Mouse (Mus musculus) myocyte (in vitro differentiated cells): ENCODE results near the gene Arid5b. TPM values are rescaled to one million over a fixed set of nuclear protein-coding genes. Genes with fewer than 3 reads are reported as not detected.

Source experiments
- H3K27me3 ChIP-seq: one replicate; pipeline ENCODE4 v1.6.1; 2011; ENCODE audit not compliant: control insufficient read depth, insufficient read depth, insufficient read length
- H3K36me3 ChIP-seq: one replicate; pipeline ENCODE4 v1.6.1; 2011; ENCODE audit not compliant: control insufficient read depth, insufficient read depth
- H3K4me2 ChIP-seq: one replicate; pipeline ENCODE4 v1.6.1; 2011; ENCODE audit warnings: low read depth, control low read depth
- H3K4me3 ChIP-seq: one replicate; pipeline ENCODE4 v1.5.1; 2011; ENCODE audit warnings: mild to moderate bottlenecking, control low read depth, moderate library complexity
- H3K79me2 ChIP-seq: one replicate; pipeline ENCODE4 v1.6.1; 2011; ENCODE audit not compliant: control insufficient read depth, insufficient read depth
- H3ac ChIP-seq: one replicate; pipeline ENCODE4 v1.6.1; 2011; ENCODE audit not compliant: control insufficient read depth, insufficient read length
- CEBPB ChIP-seq: IDR thresholded peaks from 2 replicates; pipeline ENCODE4 v1.6.1; 2011; ENCODE audit warnings: mild to moderate bottlenecking, moderate library complexity; ENCODE audit not compliant: poor library complexity, insufficient read depth, severe bottlenecking
- E2F4 ChIP-seq: IDR thresholded peaks from one replicate; pipeline ENCODE4 v1.6.1; 2011; ENCODE audit warnings: mild to moderate bottlenecking, control low read depth, moderate library complexity; ENCODE audit not compliant: insufficient read depth
- MAX ChIP-seq: IDR thresholded peaks from one replicate; pipeline ENCODE4 v1.6.1; 2011; ENCODE audit warnings: low read depth, mild to moderate bottlenecking, control low read depth
- MYOD1 ChIP-seq, 3 experiments: IDR thresholded peaks; one replicate each; pipeline ENCODE4 v1.6.1; 2011; ENCODE audit warnings: control low read depth in 2 of 3, low read depth in 2 of 3, mild to moderate bottlenecking in 2 of 3, moderate library complexity in 1 of 3; ENCODE audit not compliant: insufficient read length in 2 of 3, control insufficient read depth in 1 of 3
- MYOG ChIP-seq, 3 experiments: IDR thresholded peaks; one replicate each; pipeline ENCODE4 v1.6.1; 2011; ENCODE audit warnings: control low read depth in 2 of 3, low read depth in 2 of 3, mild to moderate bottlenecking in 2 of 3; ENCODE audit not compliant: insufficient read length in 2 of 3, control insufficient read depth in 1 of 3, insufficient read depth in 1 of 3
- POLR2A ChIP-seq: IDR thresholded peaks from one replicate; pipeline ENCODE4 v1.6.1; 2011; ENCODE audit warnings: low read depth, mild to moderate bottlenecking, control low read depth, moderate library complexity; ENCODE audit not compliant: insufficient read length
- POLR2AphosphoS2 ChIP-seq: IDR thresholded peaks from one replicate; pipeline ENCODE4 v1.6.1; 2011; ENCODE audit warnings: low read depth, control low read depth; ENCODE audit not compliant: insufficient read length
- REST ChIP-seq: IDR thresholded peaks from one replicate; pipeline ENCODE4 v1.6.1; 2011; ENCODE audit warnings: mild to moderate bottlenecking, control low read depth, moderate library complexity; ENCODE audit not compliant: insufficient read depth, insufficient read length
- SRF ChIP-seq: IDR thresholded peaks from one replicate; pipeline ENCODE4 v1.6.1; 2011; ENCODE audit warnings: low read depth; ENCODE audit not compliant: control insufficient read depth, insufficient read length
- TCF12 ChIP-seq: IDR thresholded peaks from one replicate; pipeline ENCODE4 v1.6.1; 2011; ENCODE audit warnings: mild to moderate bottlenecking, control low read depth; ENCODE audit not compliant: poor library complexity, insufficient read depth, severe bottlenecking
- TCF3 ChIP-seq: IDR thresholded peaks from one replicate; pipeline ENCODE4 v1.6.1; 2011; ENCODE audit warnings: low read depth, control low read depth; ENCODE audit not compliant: insufficient read length
- USF1 ChIP-seq: IDR thresholded peaks from one replicate; pipeline ENCODE4 v1.6.1; 2011; ENCODE audit warnings: low read depth, mild to moderate bottlenecking, control low read depth, moderate library complexity
- polyA plus RNA-seq: library from polyadenylated mRNA; unstranded; fragments of >200 nt; fragmentation: generic; extraction: Trizol; gene quantifications from one replicate; pipeline ENCODE4 v1.2.1, GENCODE M21; 2012; ENCODE audit warnings: missing spikeins

Arid5b gene
- polyA plus RNA-seq, 1 experiment, result 7.7 TPM

GRCm38 (mm10) chr10:68181156-68181555 lies 97.4 kb downstream of the Arid5b start:
- H3K79me2 ChIP-seq, result peaks cover 43% of the 10 kb centered on the region
- no peak for TF ChIP-seq POLR2AphosphoS2
- no peak for TF ChIP-seq E2F4
- no peak for TF ChIP-seq TCF3
- TF ChIP-seq SRF, result no peak
- no peak for TF ChIP-seq MYOG (IDR thresholded peaks at IDR 0.05; ENCODE audit: control insufficient read depth in 1 of 3, insufficient read depth in 1 of 3, insufficient read length in 2 of 3, low read depth in 2 of 3)
- TF ChIP-seq CEBPB, result no peak
- no peak for TF ChIP-seq MYOD1 (IDR thresholded peaks at IDR 0.05; ENCODE audit: control insufficient read depth in 1 of 3, insufficient read length in 2 of 3, low read depth in 2 of 3)
- TF ChIP-seq REST, result no peak
- no peak for TF ChIP-seq MAX
- no peak for TF ChIP-seq TCF12
- H3K4me3 ChIP-seq, result no peak overlapping the region
- H3K27me3 ChIP-seq, result no peaks in the 10 kb centered on the region
- peaks cover 18% of the 10 kb centered on the region for H3K36me3 ChIP-seq
- H3ac ChIP-seq, result no peak overlapping the region
- H3K4me2 ChIP-seq, result no peak overlapping the region

DNA sequence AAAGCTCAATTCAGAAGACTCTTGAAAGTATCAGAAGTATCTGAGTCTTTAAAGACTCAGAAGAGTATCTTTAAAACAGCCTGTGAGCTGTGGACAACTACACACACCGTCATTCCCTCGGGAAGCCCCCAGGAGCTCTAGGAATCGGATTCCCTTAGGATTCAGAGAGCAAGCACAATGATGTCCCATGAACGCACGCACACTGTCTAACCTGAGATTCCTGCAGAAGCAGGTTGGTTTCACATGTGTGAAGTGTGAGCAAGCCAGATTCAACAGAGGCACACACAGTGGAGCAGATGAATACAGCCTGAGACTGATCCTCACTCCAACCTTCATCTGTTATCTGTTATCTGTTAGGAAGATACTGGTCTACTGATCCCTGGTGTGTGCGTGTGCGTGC lies 97.8 kb downstream of the Arid5b start:
- no peak overlapping the region for H3ac ChIP-seq
- TF ChIP-seq MYOD1 (IDR thresholded peaks at IDR 0.05; ENCODE audit: control insufficient read depth in 1 of 3, insufficient read length in 2 of 3, low read depth in 2 of 3) (no peak), SRF (no peak), POLR2AphosphoS2 (no peak), REST (no peak), E2F4 (no peak), MAX (no peak), MYOG (IDR thresholded peaks at IDR 0.05; ENCODE audit: control insufficient read depth in 1 of 3, insufficient read depth in 1 of 3, insufficient read length in 2 of 3, low read depth in 2 of 3) (no peak), TCF12 (no peak), USF1 (no peak), TCF3 (no peak), CEBPB (no peak), POLR2A (no peak)

GRCm38 (mm10) chr10:68180151-68180550 lies 98.4 kb downstream of the Arid5b start:
- Histone ChIP-seq H3ac (no peak overlapping the region), H3K4me3 (no peak overlapping the region)

More for the DNA sequence above, 97.8 kb downstream of the Arid5b start:
- Histone ChIP-seq H3K27me3 (no peaks in the 10 kb centered on the region), H3K4me3 (no peak overlapping the region), H3K36me3 (peaks cover 21% of the 10 kb centered on the region), H3K79me2 (peaks cover 43% of the 10 kb centered on the region), H3K4me2 (no peak overlapping the region)

DNA sequence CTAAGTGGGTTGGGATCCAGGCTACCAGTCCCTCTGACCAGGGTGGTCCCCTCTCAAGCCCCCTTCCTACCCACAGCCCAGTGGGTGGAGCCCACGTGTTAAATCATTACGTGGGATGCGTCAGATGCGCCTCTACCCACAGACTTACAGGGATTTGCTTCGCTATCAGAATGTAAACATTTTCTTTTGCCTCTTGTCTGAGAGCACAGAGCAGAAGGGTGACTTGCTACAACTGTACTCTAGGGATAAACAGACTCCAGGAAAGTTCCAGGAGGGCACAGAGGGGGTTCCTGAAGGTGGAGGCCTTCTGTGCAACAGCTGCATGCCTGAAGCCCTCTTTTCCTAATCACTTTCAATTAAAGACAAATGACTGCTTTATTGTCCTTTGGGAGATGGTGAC lies 98.8 kb downstream of the Arid5b start:
- H3K4me3 ChIP-seq, result no peak overlapping the region
- no peaks in the 10 kb centered on the region for H3K27me3 ChIP-seq
- H3K79me2 ChIP-seq, result peaks cover 43% of the 10 kb centered on the region
- no peak for TF ChIP-seq MYOG (IDR thresholded peaks at IDR 0.05; ENCODE audit: control insufficient read depth in 1 of 3, insufficient read depth in 1 of 3, insufficient read length in 2 of 3, low read depth in 2 of 3)
- TF ChIP-seq TCF3, result no peak
- TF ChIP-seq USF1, result no peak
- TF ChIP-seq CEBPB, result no peak
- no peak for TF ChIP-seq POLR2AphosphoS2
- no peak overlapping the region for H3K4me2 ChIP-seq
- peaks cover 19% of the 10 kb centered on the region for H3K36me3 ChIP-seq
- no peak overlapping the region for H3ac ChIP-seq

More at GRCm38 (mm10) chr10:68180151-68180550, 98.4 kb downstream of the Arid5b start:
- no peak overlapping the region for H3K4me2 ChIP-seq
- no peaks in the 10 kb centered on the region for H3K27me3 ChIP-seq
- TF ChIP-seq MYOG (IDR thresholded peaks at IDR 0.05; ENCODE audit: control insufficient read depth in 1 of 3, insufficient read depth in 1 of 3, insufficient read length in 2 of 3, low read depth in 2 of 3) (no peak), CEBPB (no peak), REST (no peak), USF1 (peak; percentile 61), MYOD1 (IDR thresholded peaks at IDR 0.05; ENCODE audit: control insufficient read depth in 1 of 3, insufficient read length in 2 of 3, low read depth in 2 of 3) (no peak), MAX (no peak), SRF (no peak)
- peaks cover 43% of the 10 kb centered on the region for H3K79me2 ChIP-seq
- H3K36me3 ChIP-seq, result peaks cover 23% of the 10 kb centered on the region

- H3K36me3 ChIP-seq, result peaks cover 15% of the 10 kb centered on the region
- no peak overlapping the region for H3K4me2 ChIP-seq
- H3ac ChIP-seq, result no peak overlapping the region
- peaks cover 43% of the 10 kb centered on the region for H3K79me2 ChIP-seq
- H3K27me3 ChIP-seq, result no peaks in the 10 kb centered on the region
- H3K4me3 ChIP-seq, result no peak overlapping the region
- TF ChIP-seq TCF3 (no peak), POLR2AphosphoS2 (no peak), SRF (no peak), MYOD1 (IDR thresholded peaks at IDR 0.05; ENCODE audit: control insufficient read depth in 1 of 3, insufficient read length in 2 of 3, low read depth in 2 of 3) (no peak), REST (no peak), CEBPB (no peak), USF1 (no peak), E2F4 (no peak), MAX (no peak), POLR2A (no peak), MYOG (IDR thresholded peaks at IDR 0.05; ENCODE audit: control insufficient read depth in 1 of 3, insufficient read depth in 1 of 3, insufficient read length in 2 of 3, low read depth in 2 of 3) (no peak), TCF12 (no peak)
Observed at GRCm38 (mm10) chr10:68179339-68179738, 99.2 kb downstream of the Arid5b start.
